Mouse (Mus musculus): Measurements from ENCODE around the gene Olfr1289. TPM values are rescaled to one million over a fixed set of nuclear protein-coding genes. Genes with fewer than 3 reads are reported as not detected.

The Olfr1289 gene
- 0.07 TPM in 1 of 2 replicates, not detected in the other for polyA plus RNA-seq (2012; rRNA removed)

DNA sequence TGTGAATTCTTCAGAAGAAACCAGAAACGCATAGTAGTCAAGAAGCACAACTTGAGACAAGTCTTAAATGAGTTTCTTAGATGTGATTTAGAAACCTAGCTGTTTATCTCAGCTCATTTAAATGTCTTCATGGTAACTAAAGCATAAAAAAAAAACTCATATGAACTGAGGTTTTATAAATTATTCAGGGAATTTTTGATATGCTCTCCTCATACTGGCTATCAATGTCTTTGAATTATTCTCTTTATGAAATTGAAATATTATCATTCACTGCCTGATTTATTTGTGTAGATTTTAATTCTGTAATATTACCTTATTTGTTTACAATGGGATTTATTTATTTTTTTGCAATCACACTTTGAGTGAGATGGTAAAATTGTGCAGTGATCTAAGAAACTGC is at the start of gene Olfr1289:
Gene Olfr1289, plus strand, starts transcription at position 301 of the 400 bp plus-strand sequence.
- no peaks in the 10 kb centered on the region for H3K4me1 ChIP-seq (ENCODE audit: control insufficient read depth, insufficient read depth, low read length)
- no peak within 1 kb of the TSS for H3K27ac ChIP-seq (ENCODE audit: control insufficient read depth, insufficient read depth, low read depth, low read length)
- no peak within 1 kb of the TSS for H3K4me3 ChIP-seq (ENCODE audit: control insufficient read depth, low read depth, low read length)
- H3K36me3 ChIP-seq (ENCODE audit: control insufficient read depth, insufficient read depth, low read length): no peaks in the 10 kb centered on the region
- TF ChIP-seq POLR2A (IDR thresholded peaks at IDR 0.05; ENCODE audit: control insufficient read depth, low read depth, low read length) (no peak), CTCF (IDR thresholded peaks at IDR 0.05; ENCODE audit: control insufficient read depth, insufficient read depth, insufficient replicate concordance, low read depth, low read length) (no peak)
- no peaks in the 10 kb centered on the region for H3K27me3 ChIP-seq (ENCODE audit: control insufficient read depth, insufficient read depth, low read length)

- Histone ChIP-seq H3K4me3 (ENCODE audit: control insufficient read depth, low read depth, low read length) (no peak within 1 kb of the TSS), H3K27ac (ENCODE audit: control insufficient read depth, insufficient read depth, low read depth, low read length) (no peak within 1 kb of the TSS), H3K4me1 (ENCODE audit: control insufficient read depth, insufficient read depth, low read length) (no peaks in the 10 kb centered on the region), H3K27me3 (ENCODE audit: control insufficient read depth, insufficient read depth, low read length) (no peaks in the 10 kb centered on the region), H3K36me3 (ENCODE audit: control insufficient read depth, insufficient read depth, low read length) (no peaks in the 10 kb centered on the region)
- no peak for TF ChIP-seq POLR2A (IDR thresholded peaks at IDR 0.05; ENCODE audit: control insufficient read depth, low read depth, low read length)
- TF ChIP-seq CTCF (IDR thresholded peaks at IDR 0.05; ENCODE audit: control insufficient read depth, insufficient read depth, insufficient replicate concordance, low read depth, low read length): no peak
Measured at GRCm38 (mm10) chr2:111448842-111449241, 31.8 kb upstream of the Olfr1289 start, which contains the start of gene Olfr1287. Gene Olfr1287 (plus strand): TSS chr2:111449142.

DNA sequence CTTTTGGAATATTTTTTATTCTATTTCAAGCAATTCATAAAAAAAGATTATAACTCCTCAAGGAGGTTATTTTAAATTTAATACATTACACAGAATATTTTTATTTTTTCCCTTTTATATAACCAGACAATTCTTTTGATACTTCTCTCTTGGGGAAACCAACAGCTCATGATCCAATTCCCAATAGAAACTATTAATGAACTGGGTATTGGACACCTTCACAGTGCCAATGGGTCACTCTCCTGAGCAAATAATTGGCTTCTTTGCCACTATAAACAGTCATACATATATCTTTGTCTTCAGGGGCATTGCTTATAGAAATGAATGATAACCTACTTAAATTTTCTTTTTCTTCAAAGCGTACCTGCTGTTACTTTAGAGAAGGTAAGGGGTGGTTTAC is 6.8 kb upstream of the Olfr1289 start, which contains the start of gene Olfr1288:
Gene Olfr1288, plus strand, starts transcription at position 301 of the 400 bp plus-strand sequence.
- no peaks in the 10 kb centered on the region for H3K27me3 ChIP-seq (ENCODE audit: control insufficient read depth, insufficient read depth, low read length)
- H3K27ac ChIP-seq (ENCODE audit: control insufficient read depth, insufficient read depth, low read depth, low read length): no peak within 1 kb of the TSS
- no peaks in the 10 kb centered on the region for H3K36me3 ChIP-seq (ENCODE audit: control insufficient read depth, insufficient read depth, low read length)
- H3K4me1 ChIP-seq (ENCODE audit: control insufficient read depth, insufficient read depth, low read length): no peaks in the 10 kb centered on the region
- H3K4me3 ChIP-seq (ENCODE audit: control insufficient read depth, low read depth, low read length): no peak within 1 kb of the TSS
- TF ChIP-seq POLR2A (IDR thresholded peaks at IDR 0.05; ENCODE audit: control insufficient read depth, low read depth, low read length) (no peak), CTCF (IDR thresholded peaks at IDR 0.05; ENCODE audit: control insufficient read depth, insufficient read depth, insufficient replicate concordance, low read depth, low read length) (no peak)

DNA sequence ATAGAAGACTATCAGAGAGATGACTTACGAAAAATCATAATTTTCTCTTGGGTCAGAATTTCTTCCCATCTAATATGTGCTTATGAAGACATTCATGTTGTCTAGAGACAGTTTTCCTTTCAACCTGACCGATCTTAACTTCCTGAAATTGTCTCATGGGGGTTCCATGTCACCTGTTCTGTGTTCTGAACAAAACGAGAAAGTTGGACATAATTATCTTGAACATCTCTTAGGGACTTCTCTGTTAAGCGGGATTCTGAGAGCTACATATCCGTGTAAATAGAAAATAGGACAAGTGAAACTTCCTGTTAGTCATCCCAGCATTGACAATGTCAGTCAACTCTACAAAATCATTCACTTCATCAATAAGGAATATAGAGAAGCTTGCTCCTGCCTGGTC is 13.1 kb downstream of the Olfr1289 start, which contains the start of gene Olfr1290:
Gene Olfr1290, minus strand, starts transcription at position 101 of the 400 bp plus-strand sequence.
- Histone ChIP-seq H3K36me3 (ENCODE audit: control insufficient read depth, insufficient read depth, low read length) (no peaks in the 10 kb centered on the region), H3K27ac (ENCODE audit: control insufficient read depth, insufficient read depth, low read depth, low read length) (no peak within 1 kb of the TSS), H3K27me3 (ENCODE audit: control insufficient read depth, insufficient read depth, low read length) (no peaks in the 10 kb centered on the region), H3K4me1 (ENCODE audit: control insufficient read depth, insufficient read depth, low read length) (no peaks in the 10 kb centered on the region), H3K4me3 (ENCODE audit: control insufficient read depth, low read depth, low read length) (no peak within 1 kb of the TSS)
- TF ChIP-seq CTCF (IDR thresholded peaks at IDR 0.05; ENCODE audit: control insufficient read depth, insufficient read depth, insufficient replicate concordance, low read depth, low read length): no peak
- TF ChIP-seq POLR2A (IDR thresholded peaks at IDR 0.05; ENCODE audit: control insufficient read depth, low read depth, low read length): no peak

DNA sequence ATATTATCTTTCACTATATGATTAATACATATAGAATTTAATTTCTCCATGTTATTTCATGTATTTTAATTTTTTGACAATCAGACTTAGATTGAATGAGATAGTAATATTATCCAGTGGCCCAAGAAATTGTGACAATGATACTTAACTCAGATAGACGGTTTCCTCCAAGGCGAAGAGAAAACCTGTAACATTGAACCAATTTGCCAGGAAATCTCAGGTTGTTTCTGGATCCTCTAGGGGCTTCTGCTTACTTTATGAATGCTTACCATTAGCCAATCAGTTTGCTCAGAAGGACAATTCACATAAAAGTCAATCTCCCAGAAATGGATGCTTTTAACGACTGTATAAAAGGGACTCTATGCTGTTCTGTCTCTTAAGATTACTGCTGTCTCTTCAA is 16.3 kb downstream of the Olfr1289 start, which contains the start of gene Olfr1291-ps1:
Gene Olfr1291-ps1, plus strand, starts transcription at position 301 of the 400 bp plus-strand sequence.
- Histone ChIP-seq H3K4me1 (ENCODE audit: control insufficient read depth, insufficient read depth, low read length) (no peaks in the 10 kb centered on the region), H3K4me3 (ENCODE audit: control insufficient read depth, low read depth, low read length) (no peak within 1 kb of the TSS), H3K27ac (ENCODE audit: control insufficient read depth, insufficient read depth, low read depth, low read length) (no peak within 1 kb of the TSS), H3K27me3 (ENCODE audit: control insufficient read depth, insufficient read depth, low read length) (no peaks in the 10 kb centered on the region), H3K36me3 (ENCODE audit: control insufficient read depth, insufficient read depth, low read length) (no peaks in the 10 kb centered on the region)
- TF ChIP-seq CTCF (IDR thresholded peaks at IDR 0.05; ENCODE audit: control insufficient read depth, insufficient read depth, insufficient replicate concordance, low read depth, low read length) (no peak), POLR2A (IDR thresholded peaks at IDR 0.05; ENCODE audit: control insufficient read depth, low read depth, low read length) (no peak)

DNA sequence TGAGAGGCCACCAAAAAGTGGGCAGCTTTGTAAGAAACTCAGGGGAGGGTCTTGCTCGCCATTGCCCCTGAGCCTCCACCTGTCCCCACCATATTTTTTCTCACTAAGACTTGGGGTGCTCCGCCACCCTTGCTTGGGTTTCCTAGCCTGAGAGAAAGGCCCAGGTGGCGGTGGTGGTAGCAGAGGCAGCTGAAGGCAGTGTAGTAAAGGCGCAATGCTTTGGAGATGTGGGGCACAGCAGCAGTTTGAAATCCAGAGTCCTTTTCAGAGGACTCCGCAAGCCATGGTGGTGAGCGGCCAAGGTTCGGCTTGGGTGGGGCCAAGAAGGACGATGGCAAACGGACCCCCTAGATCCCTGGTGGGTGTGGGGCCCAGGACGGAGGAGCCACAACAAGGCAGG is 36.8 kb downstream of the Olfr1289 start:
- TF ChIP-seq CTCF (IDR thresholded peaks at IDR 0.05; ENCODE audit: control insufficient read depth, insufficient read depth, insufficient replicate concordance, low read depth, low read length) (no peak), POLR2A (IDR thresholded peaks at IDR 0.05; ENCODE audit: control insufficient read depth, low read depth, low read length) (no peak)
- Histone ChIP-seq H3K27me3 (ENCODE audit: control insufficient read depth, insufficient read depth, low read length) (no peaks in the 10 kb centered on the region), H3K36me3 (ENCODE audit: control insufficient read depth, insufficient read depth, low read length) (no peaks in the 10 kb centered on the region), H3K4me3 (ENCODE audit: control insufficient read depth, low read depth, low read length) (no peak overlapping the region), H3K4me1 (ENCODE audit: control insufficient read depth, insufficient read depth, low read length) (no peaks in the 10 kb centered on the region), H3K27ac (ENCODE audit: control insufficient read depth, insufficient read depth, low read depth, low read length) (no peak overlapping the region)

DNA sequence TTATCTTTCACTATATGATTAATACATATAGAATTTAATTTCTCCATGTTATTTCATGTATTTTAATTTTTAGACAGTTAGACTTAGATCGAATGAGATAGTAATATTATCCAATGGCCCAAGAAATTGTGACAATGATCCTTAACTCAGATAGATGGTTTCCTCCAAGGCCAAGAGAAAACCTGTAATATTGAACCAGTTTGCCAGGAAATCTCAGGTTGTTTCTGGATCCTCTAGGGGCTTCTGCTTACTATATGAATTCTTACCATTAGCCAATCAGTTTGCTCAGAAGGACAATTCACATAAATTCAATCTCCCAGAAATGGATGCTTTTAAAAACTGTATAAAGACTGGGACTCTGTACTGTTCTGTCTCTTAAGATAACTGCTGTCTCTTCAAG is 44.3 kb downstream of the Olfr1289 start, which contains the start of gene Olfr1293-ps:
Gene Olfr1293-ps, plus strand, starts transcription at position 301 of the 400 bp plus-strand sequence.
- Histone ChIP-seq H3K4me3 (ENCODE audit: control insufficient read depth, low read depth, low read length) (no peak within 1 kb of the TSS), H3K27ac (ENCODE audit: control insufficient read depth, insufficient read depth, low read depth, low read length) (no peak within 1 kb of the TSS), H3K4me1 (ENCODE audit: control insufficient read depth, insufficient read depth, low read length) (no peaks in the 10 kb centered on the region), H3K36me3 (ENCODE audit: control insufficient read depth, insufficient read depth, low read length) (no peaks in the 10 kb centered on the region), H3K27me3 (ENCODE audit: control insufficient read depth, insufficient read depth, low read length) (no peaks in the 10 kb centered on the region)
- TF ChIP-seq CTCF (IDR thresholded peaks at IDR 0.05; ENCODE audit: control insufficient read depth, insufficient read depth, insufficient replicate concordance, low read depth, low read length) (no peak), POLR2A (IDR thresholded peaks at IDR 0.05; ENCODE audit: control insufficient read depth, low read depth, low read length) (no peak)

Other genes starting within 250 kb of the Olfr1289 start
- gene Olfr1275, start 245.5 kb upstream of the Olfr1289 start, polyA plus RNA-seq (2012; rRNA removed): 0.23 TPM in 1 of 2 replicates, not detected in the other
- gene Olfr1276, start 226.3 kb upstream of the Olfr1289 start, polyA plus RNA-seq (2012; rRNA removed): not detected in 2 replicates
- 0.04 TPM in 1 of 2 replicates, not detected in the other for gene Olfr1277, start 206.7 kb upstream of the Olfr1289 start, polyA plus RNA-seq (2012; rRNA removed)
- not detected in 2 replicates for gene Olfr1278, start 190.7 kb upstream of the Olfr1289 start, polyA plus RNA-seq (2012; rRNA removed)
- gene Olfr1279, start 180.2 kb upstream of the Olfr1289 start, polyA plus RNA-seq (2012; rRNA removed): 0.16 and 0.20 TPM in 2 replicates
- 1.0 and 1.2 TPM in 2 replicates for gene Olfr1280, start 166.8 kb upstream of the Olfr1289 start, polyA plus RNA-seq (2012; rRNA removed)
- 0.06 and 0.19 TPM in 2 replicates for gene Olfr1281, start 154.3 kb upstream of the Olfr1289 start, polyA plus RNA-seq (2012; rRNA removed)
- gene Olfr1282, start 144.7 kb upstream of the Olfr1289 start, polyA plus RNA-seq (2012; rRNA removed): not detected in 2 replicates
- gene Olfr1283, start 114.0 kb upstream of the Olfr1289 start, polyA plus RNA-seq (2012; rRNA removed): not detected in 2 replicates
- gene Olfr1284, start 105.3 kb upstream of the Olfr1289 start, polyA plus RNA-seq (2012; rRNA removed): not detected in 2 replicates
- gene Olfr1286, start 57.7 kb upstream of the Olfr1289 start, polyA plus RNA-seq (2012; rRNA removed): not detected in 2 replicates
- not detected in 2 replicates for gene Olfr1287, start 31.7 kb upstream of the Olfr1289 start, polyA plus RNA-seq (2012; rRNA removed)
- gene Olfr1288, start 6.7 kb upstream of the Olfr1289 start, polyA plus RNA-seq (2012; rRNA removed): not detected in 2 replicates
- not detected in 2 replicates for gene Olfr1290, start 13.0 kb downstream of the Olfr1289 start, polyA plus RNA-seq (2012; rRNA removed)
- not detected in 2 replicates for gene Olfr1291-ps1, start 16.4 kb downstream of the Olfr1289 start, polyA plus RNA-seq (2012; rRNA removed)
- not detected in 2 replicates for gene Olfr1293-ps, start 44.4 kb downstream of the Olfr1289 start, polyA plus RNA-seq (2012; rRNA removed)
- gene Olfr1294, start 59.5 kb downstream of the Olfr1289 start, polyA plus RNA-seq (2012; rRNA removed): not detected in 2 replicates
- not detected in 2 replicates for gene Olfr1295, start 88.9 kb downstream of the Olfr1289 start, polyA plus RNA-seq (2012; rRNA removed)
- not detected in 2 replicates for gene Olfr1297, start 145.7 kb downstream of the Olfr1289 start, polyA plus RNA-seq (2012; rRNA removed)
- not detected in 2 replicates for gene Olfr1298, start 168.4 kb downstream of the Olfr1289 start, polyA plus RNA-seq (2012; rRNA removed)
- not detected in 2 replicates for gene Olfr1299, start 180.6 kb downstream of the Olfr1289 start, polyA plus RNA-seq (2012; rRNA removed)

Measured in testis, adult 2 months (tissue).